Mouse (Mus musculus): ENCODE measurements around the gene Nfam1.

Nfam1 gene

DNA sequence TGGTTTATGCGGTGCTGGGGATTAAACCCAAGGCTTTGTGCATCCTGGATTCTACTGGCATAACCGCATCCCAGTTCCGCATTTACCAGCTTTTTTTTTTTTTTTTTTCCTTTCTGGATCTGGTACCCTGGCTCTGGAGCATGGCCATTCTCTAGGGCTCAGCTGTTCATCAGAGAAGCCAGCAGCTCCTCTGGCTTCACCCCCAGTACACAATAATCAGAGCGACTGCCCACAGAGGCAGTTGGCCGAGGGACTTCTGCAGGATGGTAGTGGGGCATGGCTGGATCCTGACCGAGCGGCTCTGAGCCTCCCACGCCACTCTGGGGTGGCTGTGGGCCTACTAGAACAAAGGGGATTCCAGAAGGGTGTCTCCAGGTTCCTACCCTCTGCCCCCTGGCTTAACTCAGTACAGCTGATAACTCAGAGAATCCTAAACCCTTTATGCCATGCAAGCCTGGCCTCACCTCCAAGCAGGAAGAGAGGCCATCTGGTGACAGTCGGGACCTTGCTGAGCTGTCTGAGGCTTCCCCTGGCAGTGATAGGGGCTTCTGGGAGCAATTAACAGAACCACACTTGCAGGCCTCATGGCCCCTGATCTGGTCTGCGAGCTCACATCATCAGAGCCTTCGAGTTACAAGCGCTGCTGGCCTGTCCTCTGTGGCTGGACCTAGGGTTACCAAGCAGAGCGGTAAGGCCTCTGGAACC, 40.9 kb downstream of the Nfam1 start:
- no peak for DNase-seq (ENCODE audit: low spot score)

GRCm38 (mm10) chr15:82989190-82989704, 43.9 kb downstream of the Nfam1 start:
- DNase-seq (ENCODE audit: low spot score) = no peak

GRCm38 (mm10) chr15:82987732-82988112, 45.4 kb downstream of the Nfam1 start, which contains the start of gene Tcf20:
TSS of gene Tcf20 (minus strand) at chr15:82987872.
- DNase-seq (ENCODE audit: low spot score) = peak; percentile 95

- DNase-seq (ENCODE audit: low spot score) = no peak
Observed at GRCm38 (mm10) chr15:82987014-82987731, 45.9 kb downstream of the Nfam1 start.

GRCm38 (mm10) chr15:82984574-82984973, 48.5 kb downstream of the Nfam1 start:
- no peak for DNase-seq (ENCODE audit: low spot score)

- no peak for DNase-seq (ENCODE audit: low spot score)
Observed at GRCm38 (mm10) chr15:82984097-82984496, 49.0 kb downstream of the Nfam1 start.

DNA sequence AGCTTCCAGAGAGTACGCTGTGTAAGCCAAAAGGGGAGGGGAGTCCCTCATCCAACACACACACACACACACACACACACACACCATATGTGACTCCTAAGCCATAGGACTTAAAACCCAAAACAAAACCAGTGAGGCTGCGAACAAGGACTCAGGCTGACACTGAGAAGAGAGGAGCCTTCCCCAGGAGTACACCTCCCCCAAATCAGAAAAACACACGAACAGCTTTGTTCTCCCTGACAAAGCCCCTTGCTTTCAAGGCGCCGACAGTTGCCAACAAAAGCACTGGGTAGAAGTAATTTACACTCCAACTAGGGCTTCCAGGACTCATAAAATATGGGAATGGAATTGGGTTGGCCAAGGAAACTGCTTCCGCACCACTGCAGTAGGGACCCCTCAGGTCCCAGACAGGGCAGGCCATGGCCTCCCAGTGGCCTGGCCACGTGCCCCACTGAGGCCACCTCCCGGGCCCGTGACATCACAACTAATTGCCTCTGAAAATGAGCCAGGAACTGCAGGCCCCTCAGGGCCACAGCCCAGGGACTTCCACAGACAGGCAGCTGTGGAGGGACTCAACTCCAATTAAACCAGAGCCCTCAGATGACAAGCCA, 49.6 kb downstream of the Nfam1 start:
- no peak for DNase-seq (ENCODE audit: low spot score)

DNA sequence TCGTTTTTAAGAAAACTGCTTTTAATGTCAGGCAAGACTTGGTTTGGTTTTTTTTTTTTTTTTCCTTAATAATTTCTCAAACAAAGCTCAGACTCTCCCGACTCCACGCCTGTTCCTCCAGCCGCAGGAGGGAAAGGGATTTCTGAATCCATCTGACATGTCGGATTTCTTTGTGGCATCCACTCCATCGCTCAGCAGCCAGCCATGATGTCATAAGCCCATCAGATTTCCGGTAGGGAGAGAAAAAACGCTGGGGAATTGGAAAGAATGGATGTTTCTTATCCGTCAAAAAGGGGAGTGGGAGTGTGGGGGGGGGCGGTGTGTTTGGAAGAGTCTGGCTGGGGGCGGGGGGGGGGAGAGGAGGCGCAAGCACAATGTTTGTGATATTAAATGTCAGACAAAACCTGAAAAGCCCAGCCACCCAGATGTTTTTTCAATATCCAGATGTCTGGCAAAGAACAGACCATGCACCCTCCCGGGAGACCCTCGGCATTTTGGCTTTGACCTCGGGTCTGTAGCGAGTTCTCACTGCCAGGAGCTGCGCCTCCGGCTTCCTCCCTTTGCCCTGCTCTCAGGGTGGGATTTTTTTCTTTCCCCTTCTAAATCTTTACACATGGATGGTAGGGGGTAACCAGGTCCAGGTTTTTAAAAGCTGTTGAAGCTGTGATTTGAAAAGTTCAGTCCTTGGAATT, 50.2 kb downstream of the Nfam1 start:
- DNase-seq (ENCODE audit: low spot score) = no peak

DNA sequence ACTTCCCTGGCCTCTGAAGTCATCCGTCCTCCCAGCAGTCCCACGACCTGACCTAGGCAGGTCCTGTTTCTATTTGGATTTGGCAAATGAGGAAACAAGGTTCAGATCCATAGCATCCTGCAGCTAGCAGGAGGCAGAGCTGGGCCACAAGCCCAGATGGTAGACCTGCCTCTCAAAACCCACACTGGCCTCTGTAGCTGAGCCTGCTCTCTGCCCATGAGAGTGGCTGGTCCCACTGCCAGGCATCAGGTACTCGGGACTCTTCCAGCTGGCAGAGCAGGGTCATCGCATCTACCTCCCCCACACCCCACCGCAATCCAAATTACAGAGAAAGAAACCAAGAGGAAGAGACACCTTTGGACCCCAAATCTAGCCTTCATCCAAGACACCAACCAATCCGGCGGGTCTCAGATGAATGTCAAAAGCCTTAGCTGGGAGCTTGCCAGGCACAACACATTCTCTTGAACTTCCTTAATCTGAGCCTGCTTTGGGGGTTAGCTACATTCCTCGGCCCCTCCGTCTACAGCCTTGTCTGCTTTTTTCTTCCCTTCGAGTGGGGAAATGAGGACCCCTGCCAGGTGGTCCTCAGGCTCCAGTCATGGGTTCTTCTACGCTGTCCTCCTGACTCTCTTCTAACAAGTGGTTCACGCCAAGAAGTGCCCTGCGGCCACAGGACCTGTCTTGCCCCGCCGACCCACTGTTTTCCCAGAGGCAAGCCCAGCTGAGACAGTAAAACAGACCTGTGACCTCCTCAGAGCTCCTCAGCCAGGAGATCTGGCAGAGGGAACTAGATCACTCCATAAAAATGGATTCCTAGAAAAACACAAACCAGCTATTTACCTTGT, 51.2 kb downstream of the Nfam1 start:
- no peak for DNase-seq (ENCODE audit: low spot score)

GRCm38 (mm10) chr15:82979531-82979930, 53.6 kb downstream of the Nfam1 start:
- no peak for DNase-seq (ENCODE audit: low spot score)

- DNase-seq (ENCODE audit: low spot score) = no peak
Observed at GRCm38 (mm10) chr15:82974471-82974870, 58.6 kb downstream of the Nfam1 start.

GRCm38 (mm10) chr15:82969206-82969721, 63.8 kb downstream of the Nfam1 start:
- no peak for DNase-seq (ENCODE audit: low spot score)

- no peak for DNase-seq (ENCODE audit: low spot score)
Observed at GRCm38 (mm10) chr15:82968449-82968848, 64.7 kb downstream of the Nfam1 start.

GRCm38 (mm10) chr15:82967947-82968346, 65.2 kb downstream of the Nfam1 start:
- DNase-seq (ENCODE audit: low spot score) = no peak

- DNase-seq (ENCODE audit: low spot score) = no peak
Observed at GRCm38 (mm10) chr15:82964266-82964825, 68.8 kb downstream of the Nfam1 start.

- DNase-seq (ENCODE audit: low spot score) = no peak
Observed at GRCm38 (mm10) chr15:82963556-82964156, 69.5 kb downstream of the Nfam1 start.

GRCm38 (mm10) chr15:82963090-82963489, 70.0 kb downstream of the Nfam1 start:
- DNase-seq (ENCODE audit: low spot score) = no peak

DNA sequence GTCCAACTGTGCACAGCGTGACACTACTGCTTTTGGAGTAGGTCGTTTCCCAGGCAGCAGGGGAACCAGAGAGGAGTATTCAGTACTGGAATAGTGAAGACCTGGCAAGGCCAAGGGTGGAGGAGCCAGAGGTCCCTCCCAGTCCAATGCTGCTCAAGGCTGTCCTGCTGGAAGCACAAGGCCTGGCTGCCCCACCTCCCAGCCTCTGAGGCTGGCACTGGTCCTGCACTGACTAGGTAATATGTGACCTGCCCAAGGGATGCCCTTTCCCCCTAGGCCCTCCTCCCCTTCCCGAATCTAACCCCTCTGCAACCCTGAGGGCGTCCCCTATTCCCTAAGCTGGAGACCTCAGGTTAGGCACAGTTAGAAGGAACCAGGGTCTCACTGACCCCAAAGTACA, 70.6 kb downstream of the Nfam1 start:
- no peak for DNase-seq (ENCODE audit: low spot score)

DNA sequence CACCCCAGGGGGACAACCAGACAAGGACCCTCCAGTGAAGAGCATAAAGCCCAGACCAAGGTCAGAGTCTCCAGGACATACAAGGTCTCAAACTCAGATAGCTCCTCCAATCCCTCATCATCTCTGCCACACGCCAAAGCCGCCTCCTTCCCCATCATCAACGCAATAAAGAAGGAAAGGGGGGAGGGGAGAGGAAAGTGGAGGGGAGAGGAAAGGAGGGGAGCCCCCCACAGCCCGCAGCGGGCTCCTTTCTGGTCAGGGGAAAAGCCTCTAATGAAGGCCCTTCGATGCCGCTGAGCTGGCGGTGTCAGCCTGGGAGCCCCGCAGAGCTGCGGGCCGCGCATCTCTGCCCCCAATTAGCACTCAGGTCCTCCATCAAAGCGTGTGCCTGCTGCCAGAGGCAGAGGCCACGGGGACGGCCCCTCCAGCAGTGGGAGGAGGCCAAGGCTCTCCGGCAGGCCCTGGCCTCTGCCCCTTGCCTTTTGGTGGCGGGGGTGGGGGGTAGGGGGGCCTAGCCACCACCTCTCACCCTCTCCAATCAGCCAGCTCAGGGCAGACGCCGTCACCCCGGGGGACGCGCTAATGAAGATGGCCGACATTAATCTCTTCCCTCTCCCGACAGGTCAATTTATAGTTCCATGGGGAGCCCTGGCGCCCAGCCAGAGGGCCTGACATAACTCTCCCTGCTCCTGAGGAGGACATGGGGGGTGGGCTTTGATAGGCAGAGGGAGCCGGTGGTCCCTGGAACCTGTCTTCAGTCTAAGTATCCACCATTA, 72.1 kb downstream of the Nfam1 start:
- DNase-seq (ENCODE audit: low spot score) = no peak

- DNase-seq (ENCODE audit: low spot score) = no peak
Observed at GRCm38 (mm10) chr15:82959151-82959550, 74.0 kb downstream of the Nfam1 start.
